Mouse (Mus musculus) heart, adult 11 months (tissue): ENCODE measurements at regions not wholly inside any gene's neighbourhood (a gene's known extent, or its start where the extent isn't known, plus 50 kb on each side); places are given as distances from the start of the nearest gene placed in this dataset.

Experiments used
- DNase-seq: peaks from one replicate; pipeline ENCODE4 v3.0.0; 2022

DNA sequence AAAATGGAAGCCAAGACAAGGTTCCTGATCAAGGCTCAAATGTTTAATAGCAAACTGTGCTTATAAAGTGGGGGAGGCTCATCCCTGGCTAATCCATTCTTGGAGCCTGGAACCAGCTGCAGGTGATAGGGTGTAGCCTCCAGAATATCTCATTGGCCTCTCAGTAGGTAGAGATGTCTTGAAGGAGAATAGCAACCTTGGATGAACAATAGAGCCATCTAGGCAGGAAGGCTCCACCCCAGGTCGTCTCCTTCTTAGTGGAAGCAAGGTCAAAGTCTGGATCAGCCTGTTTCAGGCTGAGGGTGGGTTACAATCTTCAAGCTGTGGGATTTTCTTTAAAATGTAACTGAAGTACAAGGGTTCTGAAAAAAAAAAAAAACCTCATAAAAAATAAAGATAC lies 63.9 kb upstream of the Esp8 start:
- peak; percentile 12 for DNase-seq

DNA sequence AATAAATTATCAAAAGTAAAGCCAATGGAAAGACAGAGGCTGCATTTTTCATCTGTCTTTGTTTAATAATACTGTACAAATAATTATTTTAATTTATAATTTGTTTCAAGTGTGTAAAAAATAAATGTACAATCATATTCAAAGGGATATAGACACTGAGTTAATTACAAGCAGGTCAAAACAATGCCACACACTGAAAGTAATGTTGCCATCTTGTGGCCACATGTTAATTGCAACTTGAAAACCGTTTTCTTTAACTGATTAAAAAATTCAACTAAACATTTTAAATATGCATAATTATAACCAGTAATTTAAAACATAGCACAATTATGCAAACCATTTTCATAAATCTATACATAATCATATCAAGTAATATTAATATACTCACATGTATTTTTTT lies 89.4 kb upstream of the Esp8 start:
- DNase-seq = no peak

DNA sequence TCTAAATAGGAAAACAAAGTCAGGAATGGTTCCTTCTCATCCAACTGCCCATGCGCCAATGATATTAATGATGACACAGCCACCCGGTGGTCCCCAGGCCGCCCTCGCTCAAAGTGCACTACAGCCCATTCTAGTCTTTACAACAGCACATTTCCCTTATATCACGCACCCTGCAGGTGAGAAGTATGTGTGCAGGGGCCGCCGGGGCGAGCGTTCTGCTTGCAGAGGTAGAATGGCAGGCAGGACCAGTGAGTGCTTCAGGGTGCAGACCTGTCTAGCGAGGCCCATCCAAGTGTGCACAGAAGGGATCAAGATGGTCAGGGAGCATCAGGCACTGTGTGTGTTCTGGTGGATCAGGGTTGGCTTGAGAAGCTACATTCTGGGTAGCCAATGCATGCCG lies 99.6 kb upstream of the Crisp1 start:
- no peak for DNase-seq

DNA sequence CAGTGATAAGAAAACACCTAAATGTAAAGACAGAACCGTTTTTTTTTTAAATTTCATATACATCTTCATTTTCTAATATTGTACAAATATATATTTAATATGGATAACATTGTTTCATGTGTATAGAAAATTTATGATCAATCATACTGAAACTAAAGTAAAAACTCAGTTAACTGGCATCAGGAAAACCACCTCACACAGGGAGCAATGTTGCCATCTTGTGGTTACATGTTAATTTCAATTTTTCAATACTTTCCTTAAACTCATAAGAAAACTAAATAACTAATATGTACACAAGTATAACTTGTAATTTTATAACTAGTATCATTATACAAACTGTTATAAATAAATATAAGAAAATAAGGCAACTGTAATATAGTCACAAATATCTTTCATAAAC lies 65.6 kb upstream of the Crisp1 start:
- DNase-seq = no peak

DNA sequence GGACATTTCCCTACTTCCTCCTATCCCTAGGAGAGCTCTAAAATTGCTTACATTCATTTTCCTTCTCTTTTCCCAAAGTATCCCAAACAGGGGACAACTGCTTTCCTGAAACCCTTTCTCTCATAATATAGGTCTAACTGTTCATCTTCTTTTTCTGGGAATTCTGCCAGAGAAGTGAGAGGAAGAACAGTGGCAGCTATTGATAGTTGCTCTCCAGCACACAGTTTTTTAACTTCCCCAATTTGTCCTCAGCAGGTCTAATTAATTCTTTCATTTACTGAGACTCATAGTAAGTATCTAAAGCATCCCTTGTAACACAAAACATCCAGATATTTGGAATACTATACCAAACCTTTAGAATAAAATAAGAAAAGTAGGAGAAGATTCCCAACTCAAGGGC lies 53.7 kb upstream of the Crisp1 start:
- DNase-seq = no peak
